Mouse (Mus musculus) C2C12 (cell line): ENCODE measurements around the gene Plpp7.

Experiments used
- CTCF ChIP-seq: IDR thresholded peaks from one replicate; pipeline ENCODE4 v1.5.1; 2011; ENCODE audit not compliant: control insufficient read depth, insufficient read depth, insufficient read length
- MAX ChIP-seq: IDR thresholded peaks from one replicate; pipeline ENCODE4 v1.6.1; 2011; ENCODE audit warnings: mild to moderate bottlenecking, control low read depth
- USF1 ChIP-seq: IDR thresholded peaks from one replicate; pipeline ENCODE4 v1.6.1; 2011; ENCODE audit warnings: low read depth, mild to moderate bottlenecking, control low read depth, moderate library complexity

DNA sequence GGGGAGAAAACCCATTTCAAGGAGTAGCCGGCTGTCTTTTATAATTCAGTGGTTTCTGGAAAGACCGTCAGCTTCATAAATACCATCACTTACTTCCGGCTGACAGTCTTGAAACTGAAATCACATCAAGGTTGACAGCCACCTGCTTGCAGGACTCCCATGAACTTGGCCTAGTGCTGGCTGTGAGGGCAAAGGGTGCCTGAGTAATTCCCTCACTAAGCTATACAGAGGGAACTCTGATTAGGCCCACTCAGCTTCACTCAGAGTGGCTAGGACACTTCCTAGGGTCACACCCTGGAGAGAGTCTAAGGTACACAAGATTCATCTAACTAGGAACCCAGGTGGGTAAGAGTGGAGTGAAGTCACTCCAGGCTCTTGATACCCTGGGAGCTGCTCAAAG is 14.6 kb upstream of the Plpp7 start:
- TF ChIP-seq USF1: no peak
- TF ChIP-seq CTCF: no peak
- TF ChIP-seq MAX: no peak
